Mouse (Mus musculus) myocyte (in vitro differentiated cells): ENCODE measurements at regions not wholly inside any gene's neighbourhood (a gene's known extent, or its start where the extent isn't known, plus 50 kb on each side); places are given as distances from the start of the nearest gene placed in this dataset.

Experiments
- E2F4 ChIP-seq: IDR thresholded peaks from one replicate; pipeline ENCODE4 v1.6.1; 2011; ENCODE audit warnings: mild to moderate bottlenecking, control low read depth, moderate library complexity; ENCODE audit not compliant: insufficient read depth
- MAX ChIP-seq: IDR thresholded peaks from one replicate; pipeline ENCODE4 v1.6.1; 2011; ENCODE audit warnings: low read depth, mild to moderate bottlenecking, control low read depth
- MYOD1 ChIP-seq, 3 experiments: IDR thresholded peaks; one replicate each; pipeline ENCODE4 v1.6.1; 2011; ENCODE audit warnings: control low read depth in 2 of 3, low read depth in 2 of 3, mild to moderate bottlenecking in 2 of 3, moderate library complexity in 1 of 3; ENCODE audit not compliant: insufficient read length in 2 of 3, control insufficient read depth in 1 of 3
- MYOG ChIP-seq, 3 experiments: IDR thresholded peaks; one replicate each; pipeline ENCODE4 v1.6.1; 2011; ENCODE audit warnings: control low read depth in 2 of 3, low read depth in 2 of 3, mild to moderate bottlenecking in 2 of 3; ENCODE audit not compliant: insufficient read length in 2 of 3, control insufficient read depth in 1 of 3, insufficient read depth in 1 of 3
- POLR2A ChIP-seq: IDR thresholded peaks from one replicate; pipeline ENCODE4 v1.6.1; 2011; ENCODE audit warnings: low read depth, mild to moderate bottlenecking, control low read depth, moderate library complexity; ENCODE audit not compliant: insufficient read length
- POLR2AphosphoS2 ChIP-seq: IDR thresholded peaks from one replicate; pipeline ENCODE4 v1.6.1; 2011; ENCODE audit warnings: low read depth, control low read depth; ENCODE audit not compliant: insufficient read length
- TCF12 ChIP-seq: IDR thresholded peaks from one replicate; pipeline ENCODE4 v1.6.1; 2011; ENCODE audit warnings: mild to moderate bottlenecking, control low read depth; ENCODE audit not compliant: poor library complexity, insufficient read depth, severe bottlenecking
- USF1 ChIP-seq: IDR thresholded peaks from one replicate; pipeline ENCODE4 v1.6.1; 2011; ENCODE audit warnings: low read depth, mild to moderate bottlenecking, control low read depth, moderate library complexity

DNA sequence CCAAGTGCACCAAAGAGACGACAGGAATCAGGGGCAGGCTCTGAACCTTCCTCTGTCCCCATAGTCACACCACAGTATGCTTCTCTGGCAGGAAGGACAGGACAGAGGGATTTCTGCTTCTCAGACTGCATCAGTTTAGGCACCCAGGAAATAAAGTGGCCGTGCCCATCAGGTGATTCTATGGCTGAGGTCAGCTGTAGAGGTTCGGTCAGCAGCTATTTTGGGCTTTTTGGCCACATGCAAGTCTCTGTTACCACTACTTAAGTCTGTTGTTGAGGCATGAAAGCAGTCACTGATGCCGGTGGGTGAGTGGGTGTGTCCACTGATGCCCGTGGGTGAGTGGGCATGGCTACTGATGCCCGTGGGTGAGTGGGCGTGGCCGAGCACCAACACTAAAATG, 128.4 kb upstream of the Six2 start:
- TF ChIP-seq MYOD1 (IDR thresholded peaks at IDR 0.05; ENCODE audit: control insufficient read depth in 1 of 3, insufficient read length in 2 of 3, low read depth in 2 of 3) (no peak), TCF12 (no peak), POLR2A (no peak), E2F4 (no peak), MYOG (IDR thresholded peaks at IDR 0.05; ENCODE audit: control insufficient read depth in 1 of 3, insufficient read depth in 1 of 3, insufficient read length in 2 of 3, low read depth in 2 of 3) (no peak), MAX (no peak), USF1 (no peak), POLR2AphosphoS2 (no peak)
